Mouse (Mus musculus) myocyte (in vitro differentiated cells): ENCODE data around the gene Misp.

Source experiments
- CEBPB ChIP-seq: IDR thresholded peaks from 2 replicates; pipeline ENCODE4 v1.6.1; 2011; ENCODE audit warnings: mild to moderate bottlenecking, moderate library complexity; ENCODE audit not compliant: poor library complexity, insufficient read depth, severe bottlenecking
- E2F4 ChIP-seq: IDR thresholded peaks from one replicate; pipeline ENCODE4 v1.6.1; 2011; ENCODE audit warnings: mild to moderate bottlenecking, control low read depth, moderate library complexity; ENCODE audit not compliant: insufficient read depth
- MAX ChIP-seq: IDR thresholded peaks from one replicate; pipeline ENCODE4 v1.6.1; 2011; ENCODE audit warnings: low read depth, mild to moderate bottlenecking, control low read depth
- MYOG ChIP-seq, 3 experiments: IDR thresholded peaks; one replicate each; pipeline ENCODE4 v1.6.1; 2011; ENCODE audit warnings: control low read depth in 2 of 3, low read depth in 2 of 3, mild to moderate bottlenecking in 2 of 3; ENCODE audit not compliant: insufficient read length in 2 of 3, control insufficient read depth in 1 of 3, insufficient read depth in 1 of 3
- POLR2A ChIP-seq: IDR thresholded peaks from one replicate; pipeline ENCODE4 v1.6.1; 2011; ENCODE audit warnings: low read depth, mild to moderate bottlenecking, control low read depth, moderate library complexity; ENCODE audit not compliant: insufficient read length
- REST ChIP-seq: IDR thresholded peaks from one replicate; pipeline ENCODE4 v1.6.1; 2011; ENCODE audit warnings: mild to moderate bottlenecking, control low read depth, moderate library complexity; ENCODE audit not compliant: insufficient read depth, insufficient read length
- SRF ChIP-seq: IDR thresholded peaks from one replicate; pipeline ENCODE4 v1.6.1; 2011; ENCODE audit warnings: low read depth; ENCODE audit not compliant: control insufficient read depth, insufficient read length
- TCF12 ChIP-seq: IDR thresholded peaks from one replicate; pipeline ENCODE4 v1.6.1; 2011; ENCODE audit warnings: mild to moderate bottlenecking, control low read depth; ENCODE audit not compliant: poor library complexity, insufficient read depth, severe bottlenecking
- USF1 ChIP-seq: IDR thresholded peaks from one replicate; pipeline ENCODE4 v1.6.1; 2011; ENCODE audit warnings: low read depth, mild to moderate bottlenecking, control low read depth, moderate library complexity

DNA sequence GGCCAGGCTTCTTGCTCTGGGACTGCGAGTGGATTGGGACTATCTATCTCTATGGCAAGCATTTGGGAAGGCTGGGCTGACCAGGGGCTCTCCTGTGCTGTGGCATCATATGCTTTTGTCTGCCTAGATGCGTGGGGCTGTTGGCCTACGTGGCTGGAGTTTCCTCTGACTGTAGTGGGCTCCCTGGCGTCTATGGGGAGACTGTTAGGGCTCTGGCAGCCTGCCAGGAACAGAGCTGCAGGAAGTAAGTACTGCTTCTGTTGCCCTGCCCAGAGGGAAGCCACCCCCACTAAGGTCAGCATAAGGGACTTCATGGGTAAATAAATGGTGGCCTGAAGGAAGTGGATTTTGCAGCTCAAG, 36.6 kb downstream of the Misp start:
- TF ChIP-seq E2F4 (no peak), MAX (no peak), POLR2A (peak; percentile 30), USF1 (no peak), REST (no peak), CEBPB (no peak), TCF12 (no peak), SRF (no peak), MYOG (IDR thresholded peaks at IDR 0.05; ENCODE audit: control insufficient read depth in 1 of 3, insufficient read depth in 1 of 3, insufficient read length in 2 of 3, low read depth in 2 of 3) (no peak)
